8 mouse cellular contexts compared by ENCODE assay signal in the genomic region with DNA sequence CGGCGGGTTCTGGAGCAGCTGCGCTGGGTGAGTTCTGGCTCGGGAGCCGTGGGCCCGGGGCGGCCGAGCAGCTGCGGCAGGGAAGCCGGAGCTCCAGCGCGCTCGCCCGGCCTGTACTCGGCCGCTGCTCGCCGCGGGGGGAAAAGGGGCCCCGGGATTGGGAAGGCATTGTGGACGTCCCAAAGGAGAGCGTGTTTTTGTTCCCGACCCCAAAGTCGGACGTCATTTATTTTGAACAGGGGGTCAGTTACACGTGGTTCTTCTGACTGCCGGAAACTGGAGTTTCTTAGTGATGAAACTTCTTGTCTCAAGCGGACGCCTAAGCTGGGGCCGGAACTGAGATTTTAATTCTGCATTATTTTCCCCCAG. TPM values are rescaled to one million over a fixed set of nuclear protein-coding genes. Genes with fewer than 3 reads are reported as not detected.
DNase-seq lines count a peak whose midpoint lies in the region; ATAC-seq and TF ChIP-seq lines count a peak whose summit lies in the region.

No protein-coding gene starts in this region.

- H3K4me2 ChIP-seq in neural tube, embryonic 11.5 days (ENCODE audit: low read depth) = peak overlapping the region; percentile 38
- H3K4me2 ChIP-seq in hindbrain, postnatal 0 days (ENCODE audit: low read depth, low read length) = peak overlapping the region; percentile 86
- H3K4me2 ChIP-seq in midbrain, embryonic 13.5 days (replicated peaks) = peak overlapping the region; percentile 75

- no peak for TF ChIP-seq CTCF in hindbrain, postnatal 0 days (IDR thresholded peaks at IDR 0.05; ENCODE audit: low read depth)

- no peaks in the 10 kb centered on the region for H3K36me3 ChIP-seq in neural tube, embryonic 11.5 days (ENCODE audit: control insufficient read depth, insufficient read depth, low read length)
- H3K36me3 ChIP-seq in hindbrain, postnatal 0 days (ENCODE audit: insufficient read depth, low read length) = no peaks in the 10 kb centered on the region
- H3K36me3 ChIP-seq in midbrain, embryonic 13.5 days = no peaks in the 10 kb centered on the region

- H3K9ac ChIP-seq in neural tube, embryonic 11.5 days (ENCODE audit: low read length) = peak overlapping the region; percentile 93
- peak overlapping the region; percentile 85 for H3K9ac ChIP-seq in hindbrain, postnatal 0 days (replicated peaks; ENCODE audit: low read length)
- peak overlapping the region; percentile 88 for H3K9ac ChIP-seq in midbrain, embryonic 13.5 days (replicated peaks)

- peaks cover 8% of the 10 kb centered on the region for H3K4me1 ChIP-seq in neural tube, embryonic 11.5 days (ENCODE audit: control insufficient read depth, insufficient read depth, low read length)
- H3K4me1 ChIP-seq in hindbrain, postnatal 0 days (ENCODE audit: insufficient read depth, low read length) = peaks cover 9% of the 10 kb centered on the region
- peaks cover 32% of the 10 kb centered on the region for H3K4me1 ChIP-seq in midbrain, embryonic 13.5 days (replicated peaks)

- WGBS in neural tube, embryonic 11.5 days = under 1% methylated on average over 30 of the region's 30 CpGs
- 2% methylated on average over 30 of the region's 30 CpGs for WGBS in hindbrain, postnatal 0 days
- under 1% methylated on average over 28 of the region's 30 CpGs for WGBS in midbrain, embryonic 13.5 days

- H3K4me3 ChIP-seq in neural tube, embryonic 11.5 days (ENCODE audit: low read depth, low read length) = peak overlapping the region; percentile 84
- H3K4me3 ChIP-seq in hindbrain, postnatal 0 days (ENCODE audit: low read length) = peak overlapping the region; percentile 89
- peak overlapping the region; percentile 87 for H3K4me3 ChIP-seq in midbrain, embryonic 13.5 days (replicated peaks)

- H3K9me3 ChIP-seq in neural tube, embryonic 11.5 days (ENCODE audit: control insufficient read depth, low read length) = no peaks in the 10 kb centered on the region
- H3K9me3 ChIP-seq in hindbrain, postnatal 0 days (ENCODE audit: low read length) = no peaks in the 10 kb centered on the region
- H3K9me3 ChIP-seq in midbrain, embryonic 13.5 days = no peaks in the 10 kb centered on the region

- peak; percentile 74 for ATAC-seq in neural tube, embryonic 11.5 days (ENCODE audit: insufficient read depth, low FRiP score, low TSS enrichment)
- ATAC-seq in hindbrain, postnatal 0 days = peak; percentile 78
- ATAC-seq in midbrain, embryonic 13.5 days = peak; percentile 79

- H3K27ac ChIP-seq in neural tube, embryonic 11.5 days (ENCODE audit: low read depth, low read length) = peak overlapping the region; percentile 94
- H3K27ac ChIP-seq in hindbrain, postnatal 0 days = peak overlapping the region; percentile 92
- H3K27ac ChIP-seq in midbrain, embryonic 13.5 days = peak overlapping the region; percentile 94

- no peaks in the 10 kb centered on the region for H3K27me3 ChIP-seq in neural tube, embryonic 11.5 days (ENCODE audit: control insufficient read depth, insufficient read depth, low read length)
- H3K27me3 ChIP-seq in hindbrain, postnatal 0 days (ENCODE audit: insufficient read depth, low read length) = no peaks in the 10 kb centered on the region
- no peaks in the 10 kb centered on the region for H3K27me3 ChIP-seq in midbrain, embryonic 13.5 days

- no peak for DNase-seq in neural tube, embryonic 11.5 days (ENCODE audit: low spot score)
- no peak for DNase-seq in neural tube, embryonic 10.5 days (ENCODE audit: extremely low spot score, low spot score)
- peak; percentile 83 for DNase-seq in embryo, embryonic 10.5 days (ENCODE audit: low spot score)
- peak; percentile 74 for DNase-seq in hindbrain, postnatal 0 days (ENCODE audit: low spot score)
- no peak for DNase-seq in spleen, postnatal 4 days (ENCODE audit: low spot score in 2 of 2)
- no peak for DNase-seq in adrenal gland, adult 18-20 months (ENCODE audit: low spot score in 2 of 2)
- DNase-seq in right cerebral cortex, postnatal 36 days (ENCODE audit: low spot score in 2 of 2) = no peak

RNA-seq across cellular contexts. Expression of a gene that starts 36.0 kb away (rescaled TPM):
- polyA plus RNA-seq in neural tube, embryonic 11.5 days (2014; fragmentation: Nextera tagmentation; extraction: Ambion mirVana) = 55.1 and 58.1 TPM in 2 replicates
- total RNA-seq in hindbrain, postnatal 0 days (2014; rRNA removed) = 24.9 and 32.7 TPM in 2 replicates
- 38.2 and 45.8 TPM in 2 replicates for polyA plus RNA-seq in hindbrain, postnatal 0 days (2015; fragmentation: Nextera tagmentation; extraction: Ambion mirVana)
- 38.4 and 40.0 TPM in 2 replicates for polyA plus RNA-seq in midbrain, embryonic 13.5 days (2015; fragmentation: Nextera tagmentation; extraction: Ambion mirVana)
- 100 to 1,000 TPM in 1 of 2 experiments, 10 to 100 TPM in 1; 85.7 to 150 TPM for total RNA-seq in adrenal gland, adult 18-20 months (2021)

Comparison
In these comparisons a context has a peak if more than half of its experiments do, and no peak if none do; other contexts are left out.
1. DNase-seq: peak in embryo, embryonic 10.5 days (single experiment) and hindbrain, postnatal 0 days (single experiment); none in neural tube, embryonic 11.5 days (single experiment), neural tube, embryonic 10.5 days (single experiment), spleen, postnatal 4 days (0 of 2), adrenal gland, adult 18-20 months (0 of 2) and right cerebral cortex, postnatal 36 days (0 of 2).
2. Peak in every context shown above with its lines, with median percentiles within 50 percentile points of each other: ATAC-seq, H3K27ac ChIP-seq, H3K4me2 ChIP-seq, H3K4me3 ChIP-seq and H3K9ac ChIP-seq.